Mouse (Mus musculus): ENCODE measurements around the gene Wdr20rt. TPM values are rescaled to one million over a fixed set of nuclear protein-coding genes. Genes with fewer than 3 reads are reported as not detected.
"Not testable (repeated sequence)": the region's sequence is repeated elsewhere in the genome, so short reads cannot be mapped to it uniquely, and the experiment has no call there.

Wdr20rt gene
- polyA plus RNA-seq, 1 experiment from 2014 or later, result not detected

DNA sequence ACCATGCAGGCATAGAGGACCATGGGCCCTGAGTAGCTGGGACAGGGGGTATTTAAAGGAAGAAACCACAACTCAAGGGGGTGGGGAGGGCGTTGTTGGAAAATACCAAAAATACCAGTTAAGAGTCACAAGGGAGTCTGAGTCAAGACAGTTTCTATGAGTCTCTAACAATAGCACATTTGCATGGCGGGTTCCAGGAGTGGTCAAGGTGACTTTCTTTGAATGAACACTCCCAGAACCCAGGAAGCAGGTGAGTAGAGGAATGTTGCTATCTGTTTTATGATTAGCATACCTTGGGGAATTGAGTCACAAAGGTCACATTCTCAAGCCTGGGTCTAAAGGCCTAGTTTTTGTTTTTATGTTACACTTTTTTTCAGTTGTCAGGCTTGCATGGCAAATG is 7.5 kb downstream of the Wdr20rt start:
- H3K27ac ChIP-seq (ENCODE audit: low read depth, low read length); H3K4me3 ChIP-seq (ENCODE audit: low read depth, low read length); H3K4me1 ChIP-seq (replicated peaks; ENCODE audit: control insufficient read depth, insufficient read depth, low read length); H3K27me3 ChIP-seq (ENCODE audit: control insufficient read depth, insufficient read depth, low read length); H3K36me3 ChIP-seq (ENCODE audit: control insufficient read depth, insufficient read depth, low read length); DNase-seq (ENCODE audit: low spot score); H3K4me2 ChIP-seq (ENCODE audit: low read depth, low read length, severe bottlenecking); H3K9ac ChIP-seq (ENCODE audit: low read length); H3K9me3 ChIP-seq (ENCODE audit: control insufficient read depth, low read length); ATAC-seq (replicated peaks; ENCODE audit: low FRiP score): not testable (repeated sequence)
- WGBS, result 84% methylated on average over 2 of the region's 2 CpGs

DNA sequence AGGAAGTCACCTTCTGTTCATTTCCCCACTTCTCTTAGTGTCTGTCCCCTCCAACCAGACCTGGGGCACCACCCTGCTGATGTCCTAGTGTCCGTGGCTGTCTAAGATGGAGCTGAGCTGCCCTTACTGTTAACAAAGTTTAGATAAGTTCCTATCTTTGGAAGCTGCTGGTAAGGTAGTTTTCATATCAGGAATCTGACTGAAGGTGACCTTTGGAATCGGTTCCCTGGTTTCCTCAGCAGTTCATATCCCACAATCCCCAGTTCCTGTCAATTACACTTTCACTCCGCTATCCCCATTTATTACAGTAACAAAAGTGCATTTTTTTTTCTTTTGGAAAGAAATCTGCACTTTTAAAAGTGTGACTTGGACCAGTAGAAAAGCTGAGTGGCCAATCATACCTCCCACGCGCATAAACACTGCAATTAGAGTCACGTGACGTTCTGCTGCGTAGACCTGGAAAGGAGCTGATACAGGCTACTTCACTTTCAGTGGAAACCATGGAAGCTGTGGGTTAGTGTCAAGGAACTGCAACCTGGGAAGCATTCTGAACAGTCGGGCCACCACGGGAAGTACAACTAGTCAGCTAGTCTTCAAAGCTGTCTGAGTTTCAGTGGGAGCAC is 24.9 kb downstream of the Wdr20rt start:
- DNase-seq (ENCODE audit: low spot score) (no peak), ATAC-seq (replicated peaks; ENCODE audit: low FRiP score) (no peak)
- H3K4me1 ChIP-seq (replicated peaks; ENCODE audit: control insufficient read depth, insufficient read depth, low read length), result no peaks in the 10 kb centered on the region
- WGBS, result 90% methylated on average over 10 of the region's 10 CpGs
- H3K27me3 ChIP-seq (ENCODE audit: control insufficient read depth, insufficient read depth, low read length), result no peaks in the 10 kb centered on the region
- no peak overlapping the region for H3K4me3 ChIP-seq (ENCODE audit: low read depth, low read length)
- H3K36me3 ChIP-seq (ENCODE audit: control insufficient read depth, insufficient read depth, low read length), result no peaks in the 10 kb centered on the region
- no peak overlapping the region for H3K4me2 ChIP-seq (ENCODE audit: low read depth, low read length, severe bottlenecking)
- H3K27ac ChIP-seq (ENCODE audit: low read depth, low read length), result no peak overlapping the region
- H3K9me3 ChIP-seq (ENCODE audit: control insufficient read depth, low read length), result no peaks in the 10 kb centered on the region
- no peak overlapping the region for H3K9ac ChIP-seq (ENCODE audit: low read length)

DNA sequence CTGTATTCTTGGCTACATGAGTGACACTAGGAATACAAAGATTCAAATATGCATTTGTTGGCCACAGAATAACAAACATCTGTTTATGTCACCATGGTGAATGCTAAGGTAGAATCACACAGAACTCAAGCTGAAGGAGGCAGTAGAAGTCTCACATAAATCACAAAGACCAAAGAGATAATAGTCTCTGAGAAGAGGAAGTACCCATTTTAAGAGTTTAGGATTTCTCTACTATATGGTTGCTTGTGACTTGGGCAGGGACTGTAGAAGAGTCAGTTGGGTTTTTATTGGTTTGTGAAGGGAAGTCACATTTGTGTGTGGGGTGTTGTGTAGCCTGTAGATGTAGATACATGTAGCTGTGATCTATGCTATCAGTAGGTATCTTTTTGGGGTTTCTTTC is 31.6 kb downstream of the Wdr20rt start:
- Histone ChIP-seq H3K4me2 (ENCODE audit: low read depth, low read length, severe bottlenecking) (no peak overlapping the region), H3K9me3 (ENCODE audit: control insufficient read depth, low read length) (no peaks in the 10 kb centered on the region), H3K4me1 (replicated peaks; ENCODE audit: control insufficient read depth, insufficient read depth, low read length) (0 out of 2 replicates have a peak, but pooled peaks cover 2% of the 10 kb centered on the region), H3K36me3 (ENCODE audit: control insufficient read depth, insufficient read depth, low read length) (no peaks in the 10 kb centered on the region), H3K27me3 (ENCODE audit: control insufficient read depth, insufficient read depth, low read length) (no peaks in the 10 kb centered on the region), H3K9ac (ENCODE audit: low read length) (no peak overlapping the region), H3K4me3 (ENCODE audit: low read depth, low read length) (no peak overlapping the region), H3K27ac (ENCODE audit: low read depth, low read length) (no peak overlapping the region)
- DNase-seq (ENCODE audit: low spot score) (no peak), ATAC-seq (replicated peaks; ENCODE audit: low FRiP score) (no peak)

DNA sequence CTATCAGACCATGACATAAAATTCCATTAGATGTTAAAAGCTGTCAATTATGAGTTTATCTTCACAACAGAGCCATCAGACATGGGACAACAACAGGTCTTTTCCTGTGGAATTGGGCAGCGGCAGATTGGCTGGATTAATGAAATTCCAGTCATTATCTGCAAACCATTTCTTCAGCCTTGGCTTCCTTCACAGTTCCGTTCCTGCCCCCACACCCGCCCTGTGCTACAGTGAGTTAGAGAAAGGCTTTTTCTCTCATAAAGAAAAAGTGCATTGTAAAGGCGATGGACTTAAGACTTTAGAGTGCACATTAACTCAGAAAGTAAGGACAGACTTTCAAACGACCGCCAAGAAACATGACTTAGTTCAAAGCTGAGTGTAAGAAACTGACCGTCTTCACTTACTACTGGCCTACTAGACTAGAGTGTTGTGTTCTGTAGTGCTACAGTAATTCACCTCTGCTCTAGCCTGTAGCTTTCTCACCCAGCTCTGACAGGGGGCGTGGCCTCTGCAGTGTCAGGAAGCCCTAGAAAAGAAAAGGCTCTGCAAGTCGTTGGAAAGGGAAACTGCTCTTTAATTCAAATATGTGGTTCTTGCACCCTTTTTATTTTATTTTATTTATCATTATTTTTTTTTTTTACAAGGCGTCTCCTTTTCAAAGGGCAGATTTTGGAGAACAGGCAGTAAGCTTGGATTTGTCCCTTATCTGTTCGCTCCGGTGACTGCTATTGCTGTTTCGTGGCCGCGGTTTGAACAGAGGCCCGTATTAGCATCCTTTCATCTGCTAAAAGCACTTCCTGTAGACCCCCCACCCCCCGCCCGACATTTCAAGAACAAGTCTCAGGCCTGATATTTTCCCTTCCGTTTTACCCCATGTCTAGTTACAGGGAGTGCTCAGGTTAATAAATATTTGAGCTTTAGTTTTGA is 33.2 kb downstream of the Wdr20rt start:
- WGBS, result 53% methylated on average over 19 of the region's 19 CpGs
- no peak for DNase-seq (ENCODE audit: low spot score)
- no peaks in the 10 kb centered on the region for H3K27me3 ChIP-seq (ENCODE audit: control insufficient read depth, insufficient read depth, low read length)
- no peaks in the 10 kb centered on the region for H3K36me3 ChIP-seq (ENCODE audit: control insufficient read depth, insufficient read depth, low read length)
- H3K9ac ChIP-seq (ENCODE audit: low read length), result no peak overlapping the region
- H3K9me3 ChIP-seq (ENCODE audit: control insufficient read depth, low read length), result no peaks in the 10 kb centered on the region
- 0 out of 2 replicates have a peak, but pooled peaks cover 2% of the 10 kb centered on the region for H3K4me1 ChIP-seq (replicated peaks; ENCODE audit: control insufficient read depth, insufficient read depth, low read length)
- H3K27ac ChIP-seq (ENCODE audit: low read depth, low read length), result no peak overlapping the region
- peak; percentile 71 for ATAC-seq (replicated peaks; ENCODE audit: low FRiP score)
- no peak overlapping the region for H3K4me3 ChIP-seq (ENCODE audit: low read depth, low read length)
- peak overlapping the region; percentile 22; the same call in 1 of the 2 replicates for H3K4me2 ChIP-seq (ENCODE audit: low read depth, low read length, severe bottlenecking)

DNA sequence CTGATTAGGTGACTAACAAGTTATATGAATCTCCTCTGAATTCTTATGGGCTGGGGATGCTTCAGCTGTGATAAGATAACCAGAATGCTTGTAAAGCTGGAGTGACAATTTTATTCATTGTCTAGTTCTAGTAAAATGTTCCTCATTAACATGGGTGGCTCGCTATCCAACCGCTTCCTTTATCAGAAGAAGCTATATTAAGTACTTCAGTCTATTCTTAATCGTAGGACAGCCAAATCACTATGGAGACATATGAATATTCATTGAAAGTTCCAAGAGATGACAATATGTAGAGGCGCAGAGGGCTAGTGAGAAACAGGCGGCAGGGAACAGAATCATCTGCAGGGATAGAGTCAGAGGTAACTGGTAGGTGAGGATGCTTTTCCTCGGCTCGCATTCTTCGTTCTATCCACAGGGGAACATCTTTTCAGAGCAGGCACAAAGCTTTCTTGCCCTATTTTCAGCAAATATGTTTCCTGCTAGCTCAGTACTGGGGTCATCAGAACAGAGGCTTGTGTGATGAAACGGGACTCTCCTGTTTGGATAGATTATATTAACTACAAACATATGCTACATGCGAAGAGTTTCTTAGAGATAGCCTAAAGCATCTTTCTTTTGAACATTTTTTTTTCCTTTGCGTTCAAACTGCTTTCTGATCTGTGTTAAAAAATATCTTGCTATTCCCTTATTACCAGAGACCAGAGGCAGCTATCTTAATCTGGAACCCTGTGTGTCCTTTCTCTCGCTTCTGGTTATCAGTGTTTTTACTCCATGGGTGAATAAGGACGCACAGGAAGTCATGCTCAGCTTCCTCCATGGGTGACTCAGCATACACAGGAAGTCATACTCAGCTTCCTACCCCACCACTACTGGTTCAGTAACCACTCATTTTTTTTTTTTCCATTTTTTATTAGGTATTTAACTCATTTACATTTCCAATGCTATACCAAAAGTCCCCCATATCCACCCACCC is 34.1 kb downstream of the Wdr20rt start:
- H3K4me1 ChIP-seq (replicated peaks; ENCODE audit: control insufficient read depth, insufficient read depth, low read length), result 0 out of 2 replicates have a peak, but pooled peaks cover 2% of the 10 kb centered on the region
- no peaks in the 10 kb centered on the region for H3K36me3 ChIP-seq (ENCODE audit: control insufficient read depth, insufficient read depth, low read length)
- WGBS, result 70% methylated on average over 13 of the region's 13 CpGs
- H3K4me3 ChIP-seq (ENCODE audit: low read depth, low read length), result no peak overlapping the region
- DNase-seq (ENCODE audit: low spot score), result no peak
- no peak overlapping the region for H3K27ac ChIP-seq (ENCODE audit: low read depth, low read length)
- H3K9ac ChIP-seq (ENCODE audit: low read length), result no peak overlapping the region
- no peaks in the 10 kb centered on the region for H3K9me3 ChIP-seq (ENCODE audit: control insufficient read depth, low read length)
- H3K27me3 ChIP-seq (ENCODE audit: control insufficient read depth, insufficient read depth, low read length), result no peaks in the 10 kb centered on the region
- ATAC-seq (replicated peaks; ENCODE audit: low FRiP score), result no peak
- no peak overlapping the region for H3K4me2 ChIP-seq (ENCODE audit: low read depth, low read length, severe bottlenecking)

DNA sequence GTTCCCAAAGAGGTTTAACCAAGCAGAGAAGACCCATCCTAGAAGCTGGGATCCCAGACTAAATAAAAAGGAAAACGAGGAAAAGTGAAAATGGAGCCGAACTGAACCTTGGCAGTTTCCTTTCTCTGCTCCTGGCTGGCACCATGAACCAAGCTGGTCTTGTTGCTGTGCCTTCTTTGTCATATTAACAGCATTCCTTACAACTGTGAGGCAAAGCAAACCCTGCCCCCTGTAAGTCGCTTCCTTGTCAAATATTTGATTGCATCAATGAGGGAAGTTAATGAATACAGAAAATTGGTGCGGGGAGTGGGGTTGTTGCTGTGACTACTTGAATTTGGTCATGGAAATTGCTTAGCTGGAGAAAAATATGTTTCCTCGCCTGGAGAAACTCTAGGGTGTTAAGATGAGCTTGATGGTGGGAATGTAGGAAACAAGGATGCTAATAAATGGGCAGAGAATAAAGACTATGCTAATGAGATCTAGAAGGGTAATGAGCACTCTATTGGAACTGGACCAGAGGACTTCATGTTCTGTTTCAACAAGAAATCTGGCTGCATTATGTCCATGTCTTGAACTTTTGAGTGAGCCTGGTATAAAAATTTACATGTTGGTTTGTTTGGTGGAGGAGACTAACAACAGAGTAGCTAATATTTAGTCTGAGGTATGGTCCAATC is 43.1 kb downstream of the Wdr20rt start:
- Histone ChIP-seq H3K4me1 (replicated peaks; ENCODE audit: control insufficient read depth, insufficient read depth, low read length) (no peaks in the 10 kb centered on the region), H3K9ac (ENCODE audit: low read length) (no peak overlapping the region), H3K4me3 (ENCODE audit: low read depth, low read length) (no peak overlapping the region), H3K27ac (ENCODE audit: low read depth, low read length) (no peak overlapping the region), H3K9me3 (ENCODE audit: control insufficient read depth, low read length) (no peaks in the 10 kb centered on the region), H3K36me3 (ENCODE audit: control insufficient read depth, insufficient read depth, low read length) (no peaks in the 10 kb centered on the region), H3K27me3 (ENCODE audit: control insufficient read depth, insufficient read depth, low read length) (no peaks in the 10 kb centered on the region), H3K4me2 (ENCODE audit: low read depth, low read length, severe bottlenecking) (no peak overlapping the region)
- no peak for DNase-seq (ENCODE audit: low spot score)
- ATAC-seq (replicated peaks; ENCODE audit: low FRiP score), result no peak
- WGBS, result 77% methylated on average over 5 of the region's 5 CpGs

DNA sequence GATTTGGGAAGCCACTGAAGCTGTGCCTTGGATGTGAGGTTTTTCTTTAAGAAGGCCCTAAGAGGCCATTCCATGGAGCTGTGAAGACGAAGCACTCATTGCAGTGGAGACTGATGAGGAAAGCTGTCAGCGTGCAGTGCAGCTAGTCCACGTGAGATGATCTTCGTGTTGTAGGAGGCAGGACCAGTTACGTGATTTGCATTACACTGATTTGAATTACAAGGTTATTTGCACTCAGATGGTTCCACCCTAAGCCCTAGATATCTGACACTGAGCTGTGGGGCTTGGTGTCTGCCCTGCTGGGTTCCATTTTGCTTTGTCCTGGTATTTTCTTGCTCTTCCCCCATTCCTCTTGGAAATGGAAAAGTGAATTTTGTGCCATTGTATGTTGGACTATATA is 44.1 kb downstream of the Wdr20rt start:
- WGBS, result 85% methylated on average over 5 of the region's 5 CpGs
- no peaks in the 10 kb centered on the region for H3K9me3 ChIP-seq (ENCODE audit: control insufficient read depth, low read length)
- no peaks in the 10 kb centered on the region for H3K36me3 ChIP-seq (ENCODE audit: control insufficient read depth, insufficient read depth, low read length)
- no peak overlapping the region for H3K9ac ChIP-seq (ENCODE audit: low read length)
- DNase-seq (ENCODE audit: low spot score) (no peak), ATAC-seq (replicated peaks; ENCODE audit: low FRiP score) (no peak)
- no peak overlapping the region for H3K4me3 ChIP-seq (ENCODE audit: low read depth, low read length)
- H3K27me3 ChIP-seq (ENCODE audit: control insufficient read depth, insufficient read depth, low read length), result no peaks in the 10 kb centered on the region
- H3K4me2 ChIP-seq (ENCODE audit: low read depth, low read length, severe bottlenecking), result no peak overlapping the region
- no peak overlapping the region for H3K27ac ChIP-seq (ENCODE audit: low read depth, low read length)
- H3K4me1 ChIP-seq (replicated peaks; ENCODE audit: control insufficient read depth, insufficient read depth, low read length), result no peaks in the 10 kb centered on the region

DNA sequence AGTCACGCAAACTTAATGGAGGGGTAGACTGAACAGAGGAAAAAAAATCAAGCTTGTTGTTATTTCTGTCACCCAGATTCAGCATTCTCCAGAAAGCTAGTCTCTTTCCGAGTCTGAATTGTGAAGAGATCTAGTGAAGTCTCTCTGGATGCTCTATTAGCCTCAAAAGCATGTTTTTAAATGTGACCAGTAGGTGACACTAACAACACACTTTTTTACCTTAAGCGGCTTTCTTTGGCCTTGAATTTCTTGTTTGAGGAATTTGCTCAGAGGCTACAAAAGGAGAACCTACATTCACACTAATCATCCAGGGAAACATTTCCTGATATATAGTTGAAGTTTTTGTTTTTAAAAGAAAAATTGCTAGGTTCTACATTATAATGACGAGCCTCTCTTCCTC is 48.5 kb downstream of the Wdr20rt start:
- Histone ChIP-seq H3K9ac (ENCODE audit: low read length) (no peak overlapping the region), H3K9me3 (ENCODE audit: control insufficient read depth, low read length) (no peaks in the 10 kb centered on the region), H3K36me3 (ENCODE audit: control insufficient read depth, insufficient read depth, low read length) (no peaks in the 10 kb centered on the region), H3K27ac (ENCODE audit: low read depth, low read length) (no peak overlapping the region), H3K4me3 (ENCODE audit: low read depth, low read length) (no peak overlapping the region), H3K4me1 (replicated peaks; ENCODE audit: control insufficient read depth, insufficient read depth, low read length) (no peaks in the 10 kb centered on the region), H3K27me3 (ENCODE audit: control insufficient read depth, insufficient read depth, low read length) (no peaks in the 10 kb centered on the region), H3K4me2 (ENCODE audit: low read depth, low read length, severe bottlenecking) (no peak overlapping the region)
- WGBS, result 76% methylated on average over 4 of the region's 4 CpGs
- ATAC-seq (replicated peaks; ENCODE audit: low FRiP score) (no peak), DNase-seq (ENCODE audit: low spot score) (no peak)
